Mouse (Mus musculus): Measurements from ENCODE around the gene Mturn. TPM values are rescaled to one million over a fixed set of nuclear protein-coding genes. Genes with fewer than 3 reads are reported as not detected.

Mturn gene
- polyA plus RNA-seq, 1 experiment from 2014 or later = 129 TPM

GRCm38 (mm10) chr6:54749056-54749455 lies 67.6 kb downstream of the Mturn start:
- ATAC-seq (replicated peaks) = no peak
- H3K4me3 ChIP-seq = no peak overlapping the region
- no peaks in the 10 kb centered on the region for H3K36me3 ChIP-seq
- peaks cover 8% of the 10 kb centered on the region; the same call in 1 of the 2 replicates for H3K4me1 ChIP-seq
- 83% methylated on average over 7 of the region's 7 CpGs for WGBS
- no peak overlapping the region for H3K9ac ChIP-seq (replicated peaks)
- no peak overlapping the region for H3K27ac ChIP-seq (replicated peaks)
- no peaks in the 10 kb centered on the region for H3K9me3 ChIP-seq
- no peak overlapping the region for H3K4me2 ChIP-seq (replicated peaks)
- no peaks in the 10 kb centered on the region for H3K27me3 ChIP-seq

- H3K4me2 ChIP-seq (replicated peaks) = no peak overlapping the region
- H3K36me3 ChIP-seq = no peaks in the 10 kb centered on the region
- H3K27me3 ChIP-seq = no peaks in the 10 kb centered on the region
- H3K27ac ChIP-seq (replicated peaks) = no peak overlapping the region
- no peak overlapping the region for H3K4me3 ChIP-seq
- H3K9ac ChIP-seq (replicated peaks) = no peak overlapping the region
- no peaks in the 10 kb centered on the region for H3K9me3 ChIP-seq
- peaks cover 8% of the 10 kb centered on the region; the same call in 1 of the 2 replicates for H3K4me1 ChIP-seq
- ATAC-seq (replicated peaks) = no peak
- 71% methylated on average over 4 of the region's 4 CpGs for WGBS
These were observed 70.2 kb downstream of the Mturn start for GRCm38 (mm10) chr6:54751621-54752020.

GRCm38 (mm10) chr6:54752076-54752475 lies 70.7 kb downstream of the Mturn start:
- WGBS = 63% methylated on average over 3 of the region's 3 CpGs
- no peaks in the 10 kb centered on the region for H3K27me3 ChIP-seq
- no peak overlapping the region for H3K4me3 ChIP-seq
- peaks cover 11% of the 10 kb centered on the region; the same call in 1 of the 2 replicates for H3K4me1 ChIP-seq
- H3K27ac ChIP-seq (replicated peaks) = no peak overlapping the region; the same call in 1 of the 2 replicates
- H3K4me2 ChIP-seq (replicated peaks) = no peak overlapping the region
- H3K9me3 ChIP-seq = no peaks in the 10 kb centered on the region
- H3K36me3 ChIP-seq = no peaks in the 10 kb centered on the region
- no peak overlapping the region for H3K9ac ChIP-seq (replicated peaks)
- ATAC-seq (replicated peaks) = no peak

Other genes starting within 250 kb of the Mturn start
- 135 TPM in 2 replicates for gene Scrn1, start 115.1 kb upstream of the Mturn start, polyA plus RNA-seq (2015; fragmentation: Nextera tagmentation; extraction: Ambion mirVana)
- 9.6 and 10.2 TPM in 2 replicates for gene Plekha8, start 86.5 kb upstream of the Mturn start, polyA plus RNA-seq (2015; fragmentation: Nextera tagmentation; extraction: Ambion mirVana)
- 6.6 and 7.4 TPM in 2 replicates for gene Fkbp14, start 84.3 kb upstream of the Mturn start, polyA plus RNA-seq (2015; fragmentation: Nextera tagmentation; extraction: Ambion mirVana)
- 18.4 and 22.0 TPM in 2 replicates for gene Znrf2, start 135.3 kb downstream of the Mturn start, polyA plus RNA-seq (2015; fragmentation: Nextera tagmentation; extraction: Ambion mirVana)